Mouse (Mus musculus) heart, embryonic 10.5 days (tissue): ENCODE data around the gene Dlat. TPM values are rescaled to one million over a fixed set of nuclear protein-coding genes. Genes with fewer than 3 reads are reported as not detected.
A peak's percentile ranks its signal among the peaks of the same experiment; 100 is the strongest.

Source experiments
- DNase-seq: peaks from one replicate; pipeline ENCODE4 v3.0.0-alpha.2; 2017; ENCODE audit warnings: low spot score
- H3K27ac ChIP-seq: fragments of 300-500 bp; sonication (generic); 2 replicates; pipeline ENCODE4 v1.5.1; 2016; ENCODE audit warnings: mild to moderate bottlenecking
- H3K27me3 ChIP-seq: fragments of 300-500 bp; sonication (generic); 2 replicates; pipeline ENCODE4 v1.6.1; 2016; ENCODE audit warnings: mild to moderate bottlenecking; ENCODE audit not compliant: poor library complexity, insufficient read depth, severe bottlenecking
- H3K36me3 ChIP-seq: fragments of 300-500 bp; sonication (generic); 2 replicates; pipeline ENCODE4 v1.6.1; 2016; ENCODE audit warnings: mild to moderate bottlenecking, moderate library complexity
- H3K4me1 ChIP-seq: fragments of 300-500 bp; sonication (generic); 2 replicates; pipeline ENCODE4 v1.6.1; 2016; ENCODE audit warnings: mild to moderate bottlenecking
- H3K4me3 ChIP-seq: fragments of 300-500 bp; sonication (generic); 2 replicates; pipeline ENCODE4 v1.5.1; 2016; ENCODE audit warnings: mild to moderate bottlenecking, moderate library complexity
- H3K9me3 ChIP-seq: fragments of 300-500 bp; sonication (generic); 2 replicates; pipeline ENCODE4 v1.6.1; 2016; ENCODE audit warnings: mild to moderate bottlenecking, moderate library complexity
- WGBS: fragments of 180-500 bp; shearing (Covaris S2); methylation state at CpG from one replicate; pipeline ENCODE4 v1.1.7; 2016; 5-methylcytosine and 5-hydroxymethylcytosine counted together
- polyA plus RNA-seq: library from polyadenylated mRNA; unstranded; fragments of >200 nt; fragmentation: Nextera tagmentation; extraction: Ambion mirVana; gene quantifications from 2 replicates; pipeline ENCODE4 v1.2.1, GENCODE M21; 2016

Dlat gene
- polyA plus RNA-seq, 1 experiment from 2014 or later = 105 TPM

DNA sequence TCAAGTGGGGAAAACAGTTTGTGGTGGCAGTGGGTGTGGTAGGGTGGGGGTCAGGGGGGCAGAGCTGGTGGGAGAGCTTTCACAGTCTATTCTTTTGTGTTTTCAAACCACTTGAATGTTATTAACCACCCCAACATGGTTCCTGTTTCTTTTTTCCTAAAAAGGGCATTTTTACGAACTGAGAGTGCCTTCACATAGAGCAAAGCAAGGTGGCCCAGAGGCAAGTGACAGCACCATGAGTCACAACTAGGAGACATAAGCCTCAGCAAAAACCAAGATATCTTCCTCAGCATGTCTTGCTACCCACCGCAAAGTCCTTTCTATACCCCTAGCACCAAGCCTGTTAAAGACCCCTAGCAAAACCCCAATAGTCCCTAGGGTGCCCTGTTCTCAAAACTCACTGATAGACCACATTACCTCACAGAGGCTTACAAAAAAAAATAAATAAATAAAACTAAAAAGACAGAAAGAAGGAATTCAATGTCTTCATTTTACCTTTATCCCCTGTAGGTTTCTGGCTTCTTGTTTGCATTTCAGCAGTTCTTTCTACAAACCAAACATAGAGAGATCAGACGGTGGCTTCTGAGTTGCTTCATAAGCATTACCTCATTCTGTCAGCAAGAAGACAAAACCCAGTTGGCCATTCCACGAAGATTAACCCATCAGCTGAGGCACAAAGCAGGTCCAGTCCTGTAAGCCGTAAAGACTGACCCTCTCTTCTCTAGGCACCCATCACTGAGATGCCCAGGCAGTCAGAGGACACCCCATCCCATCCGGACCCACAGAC, 27.5 kb upstream of the Dlat start:
- no peak overlapping the region for H3K4me3 ChIP-seq
- 57% methylated on average over 6 of the region's 6 CpGs for WGBS
- no peak overlapping the region for H3K27ac ChIP-seq
- H3K27me3 ChIP-seq = no peaks in the 10 kb centered on the region
- peaks cover 9% of the 10 kb centered on the region; the same call in 1 of the 2 replicates for H3K36me3 ChIP-seq
- H3K4me1 ChIP-seq = no peaks in the 10 kb centered on the region
- H3K9me3 ChIP-seq = no peaks in the 10 kb centered on the region
- DNase-seq = no peak

DNA sequence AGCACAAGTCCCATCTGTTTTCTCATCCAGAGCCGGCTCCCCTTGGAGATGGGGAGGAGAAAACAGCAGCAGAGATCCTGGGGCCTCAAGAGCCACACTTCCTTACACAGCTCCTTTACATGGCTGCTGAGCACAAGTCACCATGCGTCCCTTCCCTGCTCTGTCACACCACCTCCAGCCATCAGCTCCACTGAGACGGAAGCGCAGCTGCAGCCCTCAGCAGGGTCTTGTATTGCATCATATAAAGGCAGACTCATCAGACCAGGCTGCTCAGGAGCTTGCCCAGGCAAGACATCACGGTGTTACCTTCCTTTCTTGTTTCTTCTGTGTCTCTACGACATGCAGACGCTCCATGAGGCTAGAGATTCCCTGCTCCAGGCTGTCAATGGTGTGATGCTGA, 22.1 kb upstream of the Dlat start:
- H3K9me3 ChIP-seq = no peaks in the 10 kb centered on the region
- no peaks in the 10 kb centered on the region for H3K4me1 ChIP-seq
- DNase-seq = no peak
- 58% methylated on average over 7 of the region's 7 CpGs for WGBS
- no peaks in the 10 kb centered on the region for H3K27me3 ChIP-seq
- H3K36me3 ChIP-seq = peaks cover 12% of the 10 kb centered on the region; the same call in 1 of the 2 replicates
- H3K27ac ChIP-seq = no peak overlapping the region
- H3K4me3 ChIP-seq = no peak overlapping the region

DNA sequence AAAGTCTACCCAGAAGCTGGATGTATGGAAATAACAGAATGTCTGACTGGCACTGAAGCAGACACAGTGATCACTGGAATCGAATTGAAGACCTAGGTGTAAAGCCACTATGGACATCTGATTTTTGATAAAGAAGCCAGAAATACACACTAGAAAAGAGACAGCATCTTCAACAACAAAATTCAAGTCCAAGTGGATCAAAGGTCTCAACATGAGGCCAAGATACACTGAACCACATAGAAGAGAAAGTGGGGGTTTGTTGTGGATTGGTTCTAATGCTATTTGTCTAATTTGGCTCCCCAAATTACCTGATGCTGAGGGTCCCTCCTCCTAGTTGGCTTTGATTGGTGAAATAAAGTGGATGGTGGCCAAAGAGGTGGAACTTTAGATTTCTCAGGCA, 19.8 kb upstream of the Dlat start:
- Histone ChIP-seq H3K27ac (no peak overlapping the region), H3K9me3 (no peaks in the 10 kb centered on the region), H3K36me3 (peaks cover 12% of the 10 kb centered on the region; the same call in 1 of the 2 replicates), H3K4me1 (no peaks in the 10 kb centered on the region), H3K4me3 (no peak overlapping the region), H3K27me3 (no peaks in the 10 kb centered on the region)
- no peak for DNase-seq
- 73% methylated on average over 1 of the region's 1 CpGs for WGBS

GRCm38 (mm10) chr9:50674771-50675170, 15.2 kb upstream of the Dlat start:
- WGBS = 16% methylated on average over 1 of the region's 1 CpGs
- Histone ChIP-seq H3K4me1 (no peaks in the 10 kb centered on the region), H3K27ac (no peak overlapping the region), H3K36me3 (no peaks in the 10 kb centered on the region), H3K9me3 (no peaks in the 10 kb centered on the region), H3K27me3 (no peaks in the 10 kb centered on the region), H3K4me3 (no peak overlapping the region)
- no peak for DNase-seq

GRCm38 (mm10) chr9:50670690-50671089, 11.1 kb upstream of the Dlat start:
- Histone ChIP-seq H3K4me1 (no peaks in the 10 kb centered on the region), H3K27me3 (no peaks in the 10 kb centered on the region), H3K9me3 (no peaks in the 10 kb centered on the region), H3K4me3 (no peak overlapping the region), H3K36me3 (peaks cover 6% of the 10 kb centered on the region; the same call in 1 of the 2 replicates), H3K27ac (no peak overlapping the region)
- 30% methylated on average over 5 of the region's 5 CpGs for WGBS
- no peak for DNase-seq

DNA sequence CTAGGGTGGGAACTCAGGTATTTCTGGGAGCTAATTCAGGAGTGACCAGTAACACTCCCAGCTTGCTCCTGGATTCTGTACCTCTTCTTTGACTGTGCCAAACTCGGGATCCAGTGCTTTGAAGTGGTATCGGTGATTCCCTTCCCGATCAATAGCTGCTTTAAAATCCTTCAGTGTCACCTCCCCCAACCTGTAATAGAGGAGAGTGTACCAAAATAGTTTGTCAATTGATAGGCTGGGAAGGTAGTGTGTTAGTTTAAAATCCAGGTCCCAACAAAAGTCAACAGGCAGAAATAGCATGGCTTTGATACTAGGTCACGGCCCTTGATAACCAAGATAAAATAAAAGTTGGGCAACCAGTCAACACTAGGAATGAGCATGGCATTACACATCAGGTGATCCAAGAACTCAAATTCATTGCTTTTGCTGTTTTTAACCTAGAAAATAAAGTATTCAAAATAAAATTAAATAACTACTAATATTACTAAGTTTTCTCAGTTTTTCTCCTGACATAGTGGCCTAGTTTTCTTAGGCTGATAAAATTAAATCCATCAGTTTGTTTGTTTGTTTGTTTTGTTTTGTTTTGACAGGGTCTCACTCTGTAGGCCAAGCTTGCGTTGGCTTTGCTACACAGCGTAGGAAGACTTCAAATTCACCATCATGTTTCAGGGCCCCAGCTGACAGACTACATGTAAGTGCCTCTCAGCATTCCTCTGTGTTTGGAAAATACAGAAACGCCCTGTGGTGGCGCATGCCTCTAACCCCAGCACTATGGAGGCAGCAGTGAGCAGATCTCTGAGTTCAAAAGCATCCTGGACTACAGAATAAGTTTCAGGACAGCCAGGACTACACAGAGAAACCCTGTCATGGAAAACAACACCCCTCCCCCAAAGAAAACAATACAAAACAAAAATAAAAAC, 8.3 kb upstream of the Dlat start:
- no peak for DNase-seq
- Histone ChIP-seq H3K9me3 (no peaks in the 10 kb centered on the region), H3K36me3 (peaks cover 6% of the 10 kb centered on the region; the same call in 1 of the 2 replicates), H3K4me1 (no peaks in the 10 kb centered on the region), H3K27ac (no peak overlapping the region), H3K4me3 (no peak overlapping the region), H3K27me3 (no peaks in the 10 kb centered on the region)
- WGBS = 64% methylated on average over 8 of the region's 8 CpGs

- H3K36me3 ChIP-seq = peaks cover 6% of the 10 kb centered on the region; the same call in 1 of the 2 replicates
- 70% methylated on average over 6 of the region's 6 CpGs for WGBS
- no peak for DNase-seq
Observed at GRCm38 (mm10) chr9:50666442-50666841, 6.9 kb upstream of the Dlat start.

DNA sequence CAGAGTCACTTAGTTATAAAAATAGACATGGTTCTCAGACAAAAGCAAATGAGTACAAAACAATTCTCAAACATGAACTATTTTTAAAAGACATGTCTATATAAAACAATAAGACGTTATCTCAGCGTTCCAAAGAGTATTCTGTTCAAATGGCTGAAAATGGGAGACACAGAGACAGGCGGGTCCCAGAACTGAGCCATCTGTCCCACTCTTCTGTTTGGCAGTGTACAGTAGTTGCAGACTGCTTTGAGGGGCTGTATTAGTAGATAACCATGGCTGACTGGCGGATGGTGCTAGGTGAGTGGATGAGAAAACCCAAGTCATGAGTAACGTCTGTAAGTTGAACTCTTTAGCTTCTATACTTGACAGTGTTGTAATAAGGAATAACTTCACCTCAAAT, 5.2 kb upstream of the Dlat start:
- H3K9me3 ChIP-seq = no peaks in the 10 kb centered on the region
- H3K4me3 ChIP-seq = no peak overlapping the region
- no peak overlapping the region for H3K27ac ChIP-seq
- no peaks in the 10 kb centered on the region for H3K27me3 ChIP-seq
- H3K36me3 ChIP-seq = peaks cover 6% of the 10 kb centered on the region; the same call in 1 of the 2 replicates
- DNase-seq = no peak
- H3K4me1 ChIP-seq = no peaks in the 10 kb centered on the region
- 80% methylated on average over 5 of the region's 5 CpGs for WGBS

More at GRCm38 (mm10) chr9:50666442-50666841, 6.9 kb upstream of the Dlat start:
- H3K4me1 ChIP-seq = no peaks in the 10 kb centered on the region
- H3K27me3 ChIP-seq = no peaks in the 10 kb centered on the region
- H3K4me3 ChIP-seq = no peak overlapping the region
- no peaks in the 10 kb centered on the region for H3K9me3 ChIP-seq
- no peak overlapping the region for H3K27ac ChIP-seq

DNA sequence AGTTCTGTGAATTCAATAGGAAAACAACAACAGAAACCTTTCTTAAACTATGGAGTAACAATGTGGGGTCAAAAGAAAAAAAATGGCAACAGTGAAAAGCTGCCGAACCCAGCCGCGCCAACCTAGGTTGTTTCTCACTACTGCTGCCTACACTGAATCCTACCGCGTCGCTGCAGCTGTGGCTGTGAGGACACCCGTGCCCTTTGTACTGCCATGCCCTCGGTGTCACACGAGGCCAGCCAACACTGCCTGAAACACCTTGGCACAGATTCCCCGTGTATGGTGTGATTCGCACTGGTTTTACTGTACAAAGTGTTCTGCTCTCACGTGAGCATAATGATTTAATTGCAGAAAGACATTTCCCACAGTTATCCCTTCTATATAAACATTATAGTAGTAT, 851 bp upstream of the Dlat start:
- no peaks in the 10 kb centered on the region for H3K9me3 ChIP-seq
- H3K27me3 ChIP-seq = no peaks in the 10 kb centered on the region
- H3K36me3 ChIP-seq = peaks cover 24% of the 10 kb centered on the region
- peak overlapping the region; percentile 59 for H3K27ac ChIP-seq
- H3K4me1 ChIP-seq = peaks cover 14% of the 10 kb centered on the region
- 20% methylated on average over 12 of the region's 12 CpGs for WGBS
- H3K4me3 ChIP-seq = peak overlapping the region; percentile 77
- no peak for DNase-seq

GRCm38 (mm10) chr9:50658941-50659388, 615 bp downstream of the Dlat start:
- Histone ChIP-seq H3K27me3 (no peaks in the 10 kb centered on the region), H3K9me3 (no peaks in the 10 kb centered on the region), H3K4me3 (peak overlapping the region; percentile 77), H3K27ac (peak overlapping the region; percentile 97), H3K36me3 (peaks cover 37% of the 10 kb centered on the region), H3K4me1 (peaks cover 14% of the 10 kb centered on the region)
- no peak for DNase-seq
- under 1% methylated on average over 28 of the region's 28 CpGs for WGBS

- Histone ChIP-seq H3K27ac (peak overlapping the region; percentile 97), H3K4me3 (peak overlapping the region; percentile 77), H3K9me3 (no peaks in the 10 kb centered on the region), H3K4me1 (peaks cover 14% of the 10 kb centered on the region), H3K36me3 (peaks cover 43% of the 10 kb centered on the region), H3K27me3 (no peaks in the 10 kb centered on the region)
- DNase-seq = no peak
- 25% methylated on average over 5 of the region's 5 CpGs for WGBS
Observed at GRCm38 (mm10) chr9:50658391-50658790, 1.2 kb downstream of the Dlat start.

DNA sequence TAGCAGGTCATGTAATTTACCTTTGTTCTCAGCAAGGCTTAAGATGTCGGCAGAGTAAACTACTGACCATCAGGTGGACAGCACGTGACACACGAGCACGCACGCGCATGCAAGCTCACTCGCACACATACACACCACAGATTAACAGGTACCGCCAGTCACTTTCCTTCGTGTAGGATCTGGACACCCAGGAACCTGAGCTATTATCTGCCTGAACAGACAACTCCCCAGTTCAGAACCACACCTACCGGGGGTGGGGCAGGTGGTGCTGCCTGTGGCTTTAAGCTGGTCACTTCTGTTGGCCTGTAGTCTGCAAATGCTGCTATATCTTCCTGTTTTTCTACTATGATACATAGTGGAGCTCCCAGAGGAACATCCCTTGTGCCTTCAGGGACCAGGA, 9.1 kb downstream of the Dlat start:
- Histone ChIP-seq H3K27me3 (no peaks in the 10 kb centered on the region), H3K4me3 (no peak overlapping the region), H3K9me3 (no peaks in the 10 kb centered on the region), H3K4me1 (no peaks in the 10 kb centered on the region), H3K36me3 (peaks cover 95% of the 10 kb centered on the region), H3K27ac (no peak overlapping the region)
- peak; percentile 82 for DNase-seq
- 93% methylated on average over 10 of the region's 10 CpGs for WGBS
